Mouse (Mus musculus) stomach, postnatal 0 days (tissue): ENCODE data around the gene Cadps. TPM values are rescaled to one million over a fixed set of nuclear protein-coding genes. Genes with fewer than 3 reads are reported as not detected.

Experiments
- ATAC-seq: fragments of 200-750 bp; cut with Nextera tagmentation; 2 replicates; pipeline ENCODE4 v1.8.0; 2017; ENCODE audit not compliant: low FRiP score, low TSS enrichment
- DNase-seq: peaks from one replicate; pipeline ENCODE4 v3.0.0-alpha.2; 2016; ENCODE audit warnings: low spot score
- H3K27ac ChIP-seq: fragments of 300-500 bp; sonication (generic); replicated peaks from 2 replicates; pipeline ENCODE4 v1.5.1; 2014; ENCODE audit warnings: mild to moderate bottlenecking, control low read depth
- H3K27me3 ChIP-seq: fragments of 300-500 bp; sonication (generic); 2 replicates; pipeline ENCODE4 v1.6.1; 2014; ENCODE audit warnings: low read length; ENCODE audit not compliant: control insufficient read depth, insufficient read depth
- H3K36me3 ChIP-seq: fragments of 300-500 bp; sonication (generic); 2 replicates; pipeline ENCODE4 v1.6.1; 2014; ENCODE audit warnings: low read length, mixed read lengths; ENCODE audit not compliant: control insufficient read depth, insufficient read depth
- H3K4me1 ChIP-seq: fragments of 300-500 bp; sonication (generic); replicated peaks from 2 replicates; pipeline ENCODE4 v1.6.1; 2014; ENCODE audit warnings: antibody characterized with exemption; ENCODE audit not compliant: control insufficient read depth, insufficient read depth
- H3K4me2 ChIP-seq: fragments of 300-500 bp; sonication (generic); replicated peaks from 2 replicates; pipeline ENCODE4 v1.6.1; 2014; ENCODE audit warnings: low read depth, mild to moderate bottlenecking, control low read depth, moderate library complexity
- H3K4me3 ChIP-seq: fragments of 300-500 bp; sonication (generic); 2 replicates; pipeline ENCODE4 v1.5.1; 2014; ENCODE audit warnings: low read depth, low read length, control low read depth
- H3K9ac ChIP-seq: fragments of 300-500 bp; sonication (generic); 2 replicates; pipeline ENCODE4 v1.6.1; 2014; ENCODE audit warnings: mild to moderate bottlenecking, low read length, control low read depth, mixed read lengths
- H3K9me3 ChIP-seq: fragments of 300-500 bp; sonication (generic); 2 replicates; pipeline ENCODE4 v1.6.1; 2016; ENCODE audit warnings: low read length; ENCODE audit not compliant: control insufficient read depth
- CTCF ChIP-seq: IDR thresholded peaks from 2 replicates; pipeline ENCODE4 v1.5.1; 2016; ENCODE audit warnings: antibody characterized with exemption, low read depth, mild to moderate bottlenecking, moderate library complexity
- EP300 ChIP-seq: optimal IDR thresholded peaks from 2 replicates; pipeline ENCODE3; 2016; ENCODE audit warnings: antibody characterized with exemption
- WGBS: fragments of 180-500 bp; shearing (Covaris S2); extraction: QIAGEN DNeasy Blood & Tissue Kit; methylation state at CpG from one replicate; pipeline ENCODE4 v1.1.7; 2014; 5-methylcytosine and 5-hydroxymethylcytosine counted together
- polyA plus RNA-seq: library from polyadenylated mRNA; unstranded; fragments of >200 nt; fragmentation: Nextera tagmentation; extraction: Ambion mirVana; gene quantifications from 2 replicates; pipeline ENCODE4 v1.2.1, GENCODE M21; 2015

Cadps gene
- polyA plus RNA-seq, 1 experiment from 2014 or later, result 1.5 TPM

DNA sequence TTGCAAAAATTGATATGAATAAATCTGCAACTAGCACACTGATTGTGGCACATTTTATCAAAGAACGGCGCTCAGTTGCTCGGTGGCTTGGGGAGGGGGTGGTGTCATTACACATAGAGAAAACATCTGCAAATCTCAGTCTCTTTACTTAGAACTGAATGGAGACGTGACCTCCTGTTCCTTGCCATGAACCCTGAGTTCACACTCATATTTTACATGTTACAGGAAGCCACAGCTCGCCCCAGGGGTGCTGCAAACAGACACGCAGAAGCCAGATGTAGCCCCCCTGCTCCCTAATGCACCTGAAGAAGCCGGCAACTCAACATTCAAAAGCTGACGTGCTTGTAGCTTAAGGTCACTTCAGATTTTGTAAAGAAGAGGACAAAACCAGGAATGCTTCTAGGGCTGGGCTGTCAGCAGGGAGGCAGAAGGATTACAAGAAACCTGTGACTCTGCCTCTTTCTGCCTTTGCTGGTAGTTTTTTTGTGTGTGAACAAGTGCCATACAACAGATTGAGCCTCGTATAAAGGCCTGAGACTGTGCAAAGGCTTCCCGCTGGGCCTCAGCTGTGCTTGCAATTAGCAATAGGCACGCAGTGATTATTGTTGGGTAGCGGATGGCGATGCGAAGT is 434.0 kb downstream of the Cadps start:
- Histone ChIP-seq H3K4me2 (no peak overlapping the region), H3K9me3 (no peaks in the 10 kb centered on the region), H3K9ac (no peak overlapping the region), H3K4me1 (no peaks in the 10 kb centered on the region), H3K27ac (no peak overlapping the region), H3K27me3 (no peaks in the 10 kb centered on the region), H3K36me3 (no peaks in the 10 kb centered on the region), H3K4me3 (no peak overlapping the region)
- no peak for TF ChIP-seq EP300
- TF ChIP-seq CTCF, result no peak
- 54% methylated on average over 14 of the region's 14 CpGs for WGBS
- ATAC-seq (no peak), DNase-seq (no peak)

DNA sequence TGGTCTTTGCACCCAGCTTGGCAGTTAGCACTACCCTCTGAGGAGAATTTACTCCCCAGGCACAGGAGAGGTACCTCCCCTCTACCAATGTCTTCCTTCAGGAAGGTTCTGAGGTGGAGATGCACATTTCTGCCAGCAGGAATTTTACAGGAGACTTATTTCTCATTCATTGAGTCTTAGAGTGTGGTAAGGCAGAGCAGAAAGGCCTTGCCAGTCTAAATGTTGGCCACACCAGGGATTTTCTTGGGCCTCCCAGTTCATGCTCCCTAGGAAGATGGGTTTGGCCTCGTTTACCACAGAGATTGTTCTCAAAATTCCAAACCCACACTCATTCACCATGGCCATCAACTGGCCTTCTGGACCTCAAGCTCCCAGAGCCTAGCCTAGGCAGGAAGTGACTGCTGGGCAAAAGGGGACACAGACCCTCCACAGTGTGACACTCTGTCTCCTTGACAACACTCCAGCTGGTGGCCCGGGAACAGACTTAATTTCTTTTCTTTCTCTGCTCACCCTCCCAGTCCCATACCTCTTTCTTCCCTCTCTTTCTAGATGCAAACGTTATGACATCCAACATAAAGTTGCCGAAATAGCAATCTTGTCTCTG is 434.6 kb downstream of the Cadps start:
- 44% methylated on average over 4 of the region's 4 CpGs for WGBS
- ATAC-seq (no peak), DNase-seq (no peak)
- TF ChIP-seq CTCF (no peak), EP300 (no peak)
- no peak overlapping the region for H3K9ac ChIP-seq
- H3K36me3 ChIP-seq, result no peaks in the 10 kb centered on the region
- H3K4me2 ChIP-seq, result no peak overlapping the region
- no peaks in the 10 kb centered on the region for H3K27me3 ChIP-seq
- no peak overlapping the region for H3K27ac ChIP-seq
- no peak overlapping the region for H3K4me3 ChIP-seq
- no peaks in the 10 kb centered on the region for H3K4me1 ChIP-seq
- H3K9me3 ChIP-seq, result no peaks in the 10 kb centered on the region

DNA sequence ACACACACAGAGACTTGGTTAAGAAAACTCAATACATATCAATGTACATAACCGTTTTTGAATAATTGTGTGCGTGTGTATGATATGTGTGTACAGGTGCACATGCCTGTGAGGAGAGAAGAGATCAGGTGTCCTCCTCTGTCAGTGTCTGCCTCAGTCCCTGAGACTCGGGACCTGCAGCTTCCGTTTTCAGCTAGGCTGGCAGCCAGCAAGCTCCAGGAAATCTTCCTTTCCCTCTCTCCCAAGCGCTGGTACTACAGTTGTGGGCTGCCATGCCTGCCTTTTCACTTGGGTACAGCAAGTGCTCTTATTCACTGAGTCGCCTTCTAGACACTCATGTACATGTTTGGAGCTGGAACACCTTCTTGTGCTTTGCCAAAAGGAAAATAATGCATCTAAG is 435.7 kb downstream of the Cadps start:
- no peak overlapping the region for H3K27ac ChIP-seq
- no peaks in the 10 kb centered on the region for H3K9me3 ChIP-seq
- DNase-seq, result no peak
- no peak for ATAC-seq
- no peak overlapping the region for H3K9ac ChIP-seq
- no peak overlapping the region for H3K4me2 ChIP-seq
- no peaks in the 10 kb centered on the region for H3K4me1 ChIP-seq
- 61% methylated on average over 6 of the region's 6 CpGs for WGBS
- H3K27me3 ChIP-seq, result no peaks in the 10 kb centered on the region
- H3K4me3 ChIP-seq, result no peak overlapping the region
- H3K36me3 ChIP-seq, result no peaks in the 10 kb centered on the region
- no peak for TF ChIP-seq EP300
- no peak for TF ChIP-seq CTCF

DNA sequence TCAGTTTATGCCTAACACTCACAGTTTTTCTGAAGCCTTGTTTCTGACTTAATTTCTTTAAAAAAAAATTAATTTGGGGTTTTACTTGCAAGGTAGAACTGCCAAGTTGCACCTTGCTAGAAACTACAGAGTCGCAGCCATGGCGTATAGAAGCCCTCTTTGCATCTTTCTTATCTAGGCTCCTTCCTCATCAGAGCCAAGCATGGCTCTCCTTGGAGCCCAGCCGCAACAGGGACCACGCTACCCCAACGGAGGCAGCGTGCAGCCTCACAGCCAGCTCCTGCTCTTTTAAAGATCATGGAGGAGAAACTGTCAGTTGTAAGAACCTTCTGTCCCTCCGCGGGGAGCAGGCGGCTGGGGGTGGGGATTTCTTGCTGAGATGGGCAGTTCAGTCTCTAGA is 445.0 kb downstream of the Cadps start:
- ATAC-seq (no peak), DNase-seq (no peak)
- no peaks in the 10 kb centered on the region for H3K9me3 ChIP-seq
- TF ChIP-seq EP300 (no peak), CTCF (no peak)
- 27% methylated on average over 9 of the region's 9 CpGs for WGBS
- H3K9ac ChIP-seq, result no peak overlapping the region
- H3K4me2 ChIP-seq, result no peak overlapping the region
- no peak overlapping the region for H3K27ac ChIP-seq
- H3K4me1 ChIP-seq, result no peaks in the 10 kb centered on the region
- no peak overlapping the region for H3K4me3 ChIP-seq
- no peaks in the 10 kb centered on the region for H3K27me3 ChIP-seq
- H3K36me3 ChIP-seq, result no peaks in the 10 kb centered on the region

DNA sequence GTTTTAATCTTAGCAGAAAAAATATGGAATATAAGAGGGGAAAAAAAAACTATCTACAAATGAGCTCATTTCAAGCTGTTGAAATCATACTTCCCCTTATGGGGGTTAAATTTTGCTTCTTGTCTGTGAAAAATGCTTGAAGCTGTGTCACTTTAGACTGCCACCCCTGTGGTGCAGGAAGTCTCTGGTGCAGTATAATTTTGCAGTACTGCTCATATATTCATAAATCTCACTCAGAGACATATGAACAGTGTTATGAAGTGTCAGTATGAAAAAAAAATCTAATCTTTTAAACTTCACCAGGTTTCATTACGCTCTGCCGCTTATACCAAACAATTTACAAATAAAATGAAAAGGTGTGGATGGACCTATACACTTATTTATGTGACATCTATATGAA is 445.6 kb downstream of the Cadps start:
- no peaks in the 10 kb centered on the region for H3K4me1 ChIP-seq
- ATAC-seq (no peak), DNase-seq (no peak)
- no peaks in the 10 kb centered on the region for H3K27me3 ChIP-seq
- H3K36me3 ChIP-seq, result no peaks in the 10 kb centered on the region
- H3K9ac ChIP-seq, result no peak overlapping the region
- H3K4me3 ChIP-seq, result no peak overlapping the region
- WGBS, result 96% methylated on average over 2 of the region's 2 CpGs
- H3K4me2 ChIP-seq, result no peak overlapping the region
- no peaks in the 10 kb centered on the region for H3K9me3 ChIP-seq
- no peak overlapping the region for H3K27ac ChIP-seq
- TF ChIP-seq CTCF (no peak), EP300 (no peak)

DNA sequence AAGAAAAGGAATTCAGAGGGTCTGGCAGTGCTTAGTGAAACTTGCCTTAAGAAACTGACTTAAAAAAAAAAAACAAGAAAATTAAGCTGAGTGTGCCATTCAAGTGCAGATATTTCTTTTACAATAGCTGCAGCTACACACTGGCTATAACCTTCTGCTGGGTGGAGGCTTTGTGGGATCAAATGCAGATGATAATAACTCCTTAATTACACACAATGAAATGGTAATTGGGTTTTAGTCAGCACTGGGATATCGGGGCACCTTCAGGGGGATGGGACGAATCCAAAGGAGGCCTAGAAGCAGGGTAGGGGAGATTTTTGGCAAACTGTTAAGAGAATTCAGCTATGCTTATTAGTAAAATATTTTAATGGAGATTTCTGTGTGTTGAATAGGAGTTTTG is 447.4 kb downstream of the Cadps start:
- no peak for ATAC-seq
- no peak for DNase-seq
- no peak for TF ChIP-seq CTCF
- TF ChIP-seq EP300, result no peak
- Histone ChIP-seq H3K27ac (no peak overlapping the region), H3K36me3 (no peaks in the 10 kb centered on the region), H3K27me3 (no peaks in the 10 kb centered on the region), H3K9me3 (no peaks in the 10 kb centered on the region), H3K4me2 (no peak overlapping the region), H3K4me3 (no peak overlapping the region), H3K9ac (no peak overlapping the region), H3K4me1 (no peaks in the 10 kb centered on the region)
- 75% methylated on average over 2 of the region's 2 CpGs for WGBS
